Mouse (Mus musculus) stomach, embryonic 14.5 days (tissue): ENCODE data around the gene Col4a1. TPM values are rescaled to one million over a fixed set of nuclear protein-coding genes. Genes with fewer than 3 reads are reported as not detected.

ENCODE experiments used
- ATAC-seq: fragments of 200-750 bp; cut with Nextera tagmentation; 2 replicates; pipeline ENCODE4 v1.8.0; 2017; ENCODE audit warnings: low read depth, moderate TSS enrichment; ENCODE audit not compliant: insufficient number of reproducible peaks, insufficient read depth, low FRiP score
- H3K27ac ChIP-seq: fragments of 300-500 bp; sonication (generic); 2 replicates; pipeline ENCODE4 v1.5.1; 2014; ENCODE audit warnings: mild to moderate bottlenecking, low read length, moderate library complexity, mixed read lengths
- H3K27me3 ChIP-seq: fragments of 300-500 bp; sonication (generic); 2 replicates; pipeline ENCODE4 v1.6.1; 2014; ENCODE audit warnings: low read length, control low read depth, mixed read lengths; ENCODE audit not compliant: control insufficient read depth, insufficient read depth
- H3K36me3 ChIP-seq: fragments of 300-500 bp; sonication (generic); 2 replicates; pipeline ENCODE4 v1.6.1; 2014; ENCODE audit warnings: mild to moderate bottlenecking, control low read depth, low read length, moderate library complexity, mixed read lengths; ENCODE audit not compliant: control insufficient read depth, insufficient read depth
- H3K4me1 ChIP-seq: fragments of 300-500 bp; sonication (generic); 2 replicates; pipeline ENCODE4 v1.6.1; 2014; ENCODE audit warnings: low read length, control low read depth, mixed read lengths; ENCODE audit not compliant: control insufficient read depth, insufficient read depth
- H3K4me2 ChIP-seq: fragments of 300-500 bp; sonication (generic); replicated peaks from 2 replicates; pipeline ENCODE4 v1.6.1; 2014; ENCODE audit warnings: low read depth, low read length, control low read depth
- H3K4me3 ChIP-seq: fragments of 300-500 bp; sonication (generic); 2 replicates; pipeline ENCODE4 v1.5.1; 2014; ENCODE audit warnings: low read depth, low read length, control low read depth
- H3K9ac ChIP-seq: fragments of 300-500 bp; sonication (generic); replicated peaks from 2 replicates; pipeline ENCODE4 v1.6.1; 2014; ENCODE audit warnings: low read depth, mild to moderate bottlenecking, control low read depth, low read length, moderate library complexity, mixed read lengths
- H3K9me3 ChIP-seq: fragments of 300-500 bp; sonication (generic); 2 replicates; pipeline ENCODE4 v1.6.1; 2016; ENCODE audit warnings: low read depth, low read length, control low read depth; ENCODE audit not compliant: control insufficient read depth
- WGBS: fragments of 180-500 bp; shearing (Covaris S2); extraction: QIAGEN DNeasy Blood & Tissue Kit; methylation state at CpG from one replicate; pipeline ENCODE4 v1.1.7; 2014; 5-methylcytosine and 5-hydroxymethylcytosine counted together
- polyA plus RNA-seq: library from polyadenylated mRNA; unstranded; fragments of >200 nt; fragmentation: Nextera tagmentation; extraction: Ambion mirVana; gene quantifications from 2 replicates; pipeline ENCODE4 v1.2.1, GENCODE M21; 2014

Gene Col4a1
- polyA plus RNA-seq, 1 experiment from 2014 or later, result 216 TPM

GRCm38 (mm10) chr8:11241488-11241887 is 71.1 kb downstream of the Col4a1 start:
- H3K9ac ChIP-seq, result no peak overlapping the region
- WGBS, result 55% methylated on average over 2 of the region's 2 CpGs
- no peak overlapping the region for H3K4me2 ChIP-seq
- H3K4me3 ChIP-seq, result no peak overlapping the region
- no peaks in the 10 kb centered on the region for H3K4me1 ChIP-seq
- H3K9me3 ChIP-seq, result no peaks in the 10 kb centered on the region
- H3K27me3 ChIP-seq, result no peaks in the 10 kb centered on the region
- no peak for ATAC-seq
- no peak overlapping the region for H3K27ac ChIP-seq
- H3K36me3 ChIP-seq, result peaks cover 46% of the 10 kb centered on the region

- Histone ChIP-seq H3K9ac (no peak overlapping the region), H3K4me1 (no peaks in the 10 kb centered on the region), H3K4me3 (no peak overlapping the region), H3K27ac (no peak overlapping the region), H3K27me3 (no peaks in the 10 kb centered on the region), H3K36me3 (peaks cover 40% of the 10 kb centered on the region), H3K9me3 (no peaks in the 10 kb centered on the region), H3K4me2 (no peak overlapping the region)
- no peak for ATAC-seq
- WGBS, result 87% methylated on average over 6 of the region's 6 CpGs
These were observed 77.8 kb downstream of the Col4a1 start for GRCm38 (mm10) chr8:11234879-11235210.

- H3K27me3 ChIP-seq, result no peaks in the 10 kb centered on the region
These were observed 78.3 kb downstream of the Col4a1 start for GRCm38 (mm10) chr8:11234151-11234878.

GRCm38 (mm10) chr8:11233009-11233408 is 79.6 kb downstream of the Col4a1 start:
- no peak overlapping the region for H3K4me3 ChIP-seq
- no peak overlapping the region for H3K9ac ChIP-seq
- WGBS, result 71% methylated on average over 4 of the region's 4 CpGs
- H3K9me3 ChIP-seq, result no peaks in the 10 kb centered on the region
- no peak overlapping the region for H3K4me2 ChIP-seq
- no peak overlapping the region for H3K27ac ChIP-seq
- no peak for ATAC-seq
- peaks cover 35% of the 10 kb centered on the region for H3K36me3 ChIP-seq
- no peaks in the 10 kb centered on the region for H3K27me3 ChIP-seq
- H3K4me1 ChIP-seq, result no peaks in the 10 kb centered on the region

More at GRCm38 (mm10) chr8:11234151-11234878, 78.3 kb downstream of the Col4a1 start:
- Histone ChIP-seq H3K9me3 (no peaks in the 10 kb centered on the region), H3K36me3 (peaks cover 35% of the 10 kb centered on the region), H3K9ac (no peak overlapping the region), H3K27ac (no peak overlapping the region), H3K4me3 (no peak overlapping the region), H3K4me1 (no peaks in the 10 kb centered on the region), H3K4me2 (no peak overlapping the region)
- WGBS, result 49% methylated on average over 10 of the region's 10 CpGs
- no peak for ATAC-seq

- Histone ChIP-seq H3K27ac (no peak overlapping the region), H3K4me3 (no peak overlapping the region), H3K9me3 (no peaks in the 10 kb centered on the region), H3K9ac (no peak overlapping the region), H3K36me3 (peaks cover 29% of the 10 kb centered on the region), H3K4me2 (no peak overlapping the region), H3K4me1 (no peaks in the 10 kb centered on the region), H3K27me3 (no peaks in the 10 kb centered on the region)
- no peak for ATAC-seq
- 65% methylated on average over 4 of the region's 4 CpGs for WGBS
These were observed 82.3 kb downstream of the Col4a1 start for GRCm38 (mm10) chr8:11230277-11230676.

- Histone ChIP-seq H3K9ac (no peak overlapping the region), H3K27me3 (no peaks in the 10 kb centered on the region), H3K9me3 (no peaks in the 10 kb centered on the region), H3K4me3 (no peak overlapping the region), H3K27ac (no peak overlapping the region), H3K4me2 (no peak overlapping the region), H3K4me1 (no peaks in the 10 kb centered on the region), H3K36me3 (peaks cover 38% of the 10 kb centered on the region)
- 67% methylated on average over 7 of the region's 7 CpGs for WGBS
- ATAC-seq, result no peak
These were observed 85.2 kb downstream of the Col4a1 start for GRCm38 (mm10) chr8:11227421-11227820.

- Histone ChIP-seq H3K4me3 (no peak overlapping the region), H3K27ac (no peak overlapping the region), H3K9me3 (no peaks in the 10 kb centered on the region), H3K36me3 (peaks cover 28% of the 10 kb centered on the region), H3K4me2 (no peak overlapping the region), H3K4me1 (no peaks in the 10 kb centered on the region), H3K27me3 (no peaks in the 10 kb centered on the region), H3K9ac (no peak overlapping the region)
- WGBS, result 83% methylated on average over 13 of the region's 13 CpGs
- ATAC-seq, result no peak
These were observed 86.8 kb downstream of the Col4a1 start for GRCm38 (mm10) chr8:11225577-11226434.

- no peaks in the 10 kb centered on the region for H3K9me3 ChIP-seq
These were observed 88.4 kb downstream of the Col4a1 start for GRCm38 (mm10) chr8:11224178-11224577.

More at GRCm38 (mm10) chr8:11224178-11224577, 88.4 kb downstream of the Col4a1 start:
- Histone ChIP-seq H3K36me3 (peaks cover 30% of the 10 kb centered on the region), H3K9ac (no peak overlapping the region), H3K27ac (no peak overlapping the region), H3K4me2 (no peak overlapping the region), H3K27me3 (no peaks in the 10 kb centered on the region), H3K4me1 (no peaks in the 10 kb centered on the region), H3K4me3 (no peak overlapping the region)
- no peak for ATAC-seq
- 67% methylated on average over 7 of the region's 7 CpGs for WGBS
